Mouse (Mus musculus) ES-E14 (cell line): ENCODE results near the gene Gm14137.

Source experiments
- HCFC1 ChIP-seq: IDR thresholded peaks from 2 replicates; pipeline ENCODE4 v1.6.1; 2012; ENCODE audit warnings: low read length, inconsistent platforms, borderline replicate concordance; ENCODE audit not compliant: insufficient read depth
- MAFK ChIP-seq: IDR thresholded peaks from 2 replicates; pipeline ENCODE4 v1.6.1; 2014; ENCODE audit warnings: mild to moderate bottlenecking, low read depth, low read length, inconsistent platforms; ENCODE audit not compliant: insufficient read depth
- ZC3H11A ChIP-seq: IDR thresholded peaks from 2 replicates; pipeline ENCODE4 v1.6.1; 2012; ENCODE audit warnings: low read depth, mild to moderate bottlenecking, inconsistent platforms, low read length, borderline replicate concordance
- ZNF384 ChIP-seq: IDR thresholded peaks from 2 replicates; pipeline ENCODE4 v1.6.1; 2012; ENCODE audit warnings: low read depth, low read length, inconsistent platforms

GRCm38 (mm10) chr2:119157836-119158235 is 16.5 kb upstream of the Gm14137 start:
- TF ChIP-seq ZNF384 (no peak), HCFC1 (no peak), MAFK (no peak), ZC3H11A (no peak)
